Mouse (Mus musculus): Measurements from ENCODE around the gene Tnnt3.

DNA sequence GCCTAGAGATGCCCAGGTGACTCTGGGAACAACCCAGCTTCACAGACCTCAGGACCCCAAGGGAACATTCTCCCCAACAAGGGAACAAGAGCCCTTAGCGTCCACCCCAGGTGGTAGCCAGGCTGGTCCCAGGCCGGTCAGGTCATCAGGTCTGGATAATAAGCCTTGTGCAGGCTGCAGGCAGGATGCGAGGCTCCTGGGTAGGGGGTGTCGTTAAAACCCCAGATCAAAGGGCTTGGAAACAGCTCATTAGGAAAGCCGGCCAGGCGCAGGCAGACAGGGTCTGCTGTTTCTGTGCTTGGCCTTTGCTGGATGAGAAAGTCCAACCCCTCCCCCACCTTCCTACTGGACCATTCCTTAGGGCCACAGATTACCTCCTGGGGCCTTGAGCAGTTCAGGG is 50.1 kb downstream of the Tnnt3 start:
- TF ChIP-seq POLR2A (IDR thresholded peaks at IDR 0.05; ENCODE audit: low read depth, low read length) = no peak
- no peak for TF ChIP-seq MAZ (IDR thresholded peaks at IDR 0.05; ENCODE audit: low read depth, low read length)

Measured in CH12.LX (cell line).